Mouse (Mus musculus) spleen, adult 2 months (tissue): ENCODE data around the gene Sec23b.

ENCODE experiments used
- CTCF ChIP-seq: fragments of 200-500 bp; IDR thresholded peaks from 2 replicates; pipeline ENCODE4 v1.5.1; 2011; ENCODE audit warnings: mild to moderate bottlenecking, inconsistent platforms; ENCODE audit not compliant: insufficient read depth, insufficient read length, insufficient replicate concordance; ENCODE audit errors: extremely low read depth
- POLR2A ChIP-seq: fragments of 200-500 bp; IDR thresholded peaks from 2 replicates; pipeline ENCODE4 v1.6.1; 2011; ENCODE audit warnings: low read depth, low read length, inconsistent platforms

- TF ChIP-seq CTCF (no peak), POLR2A (no peak)
Measured at GRCm38 (mm10) chr2:144547559-144547958, 8.5 kb upstream of the Sec23b start.
